Mouse (Mus musculus) regulatory T cell (primary cell): ENCODE data around the gene Prtn3.

ENCODE experiments used
- in situ Hi-C: fragments of 300-600 bp; cut with MboI, MseI; formaldehyde crosslinking; loops from one replicate; pipeline ENCODE4 v1.15.1; 2025; ENCODE audit warnings: high pct_unique_total_duplicates

Gene Prtn3

DNA sequence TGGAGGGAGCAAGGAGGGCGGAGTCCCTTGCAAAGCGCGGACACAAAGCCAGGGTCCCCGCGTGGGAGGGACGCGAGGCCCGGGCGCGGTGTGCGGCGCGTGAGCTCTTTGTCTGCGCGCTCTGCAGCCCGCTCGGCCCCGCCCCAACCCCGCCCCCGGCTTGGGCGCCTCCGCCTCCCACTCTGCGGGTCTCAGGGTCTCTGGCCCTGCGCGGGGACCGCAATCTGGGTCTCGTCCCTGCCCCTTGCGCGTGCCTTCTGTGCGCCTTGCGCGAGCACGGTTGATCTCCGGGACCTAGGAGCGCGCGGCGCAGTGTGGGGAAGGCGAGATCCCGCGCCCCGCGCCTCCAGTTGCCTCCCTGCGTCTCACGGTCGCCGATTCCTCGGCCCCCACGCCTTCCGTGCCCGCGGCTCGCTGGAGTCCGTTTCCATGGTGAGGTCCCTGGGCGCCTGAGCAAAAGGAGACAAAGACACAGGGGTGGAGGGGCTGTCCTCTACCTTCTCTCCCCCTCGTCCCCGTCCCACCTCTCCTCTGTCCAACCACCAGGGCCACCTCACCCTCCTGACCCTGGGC, at the start of gene Prtn3, which contains the start of gene Plppr3:
TSS of gene Prtn3 (plus strand) at position 187 of the 573 bp plus-strand sequence.
TSS of gene Plppr3 (minus strand) at position 345 of the 573 bp plus-strand sequence.
- in situ Hi-C loops, result no loop called here

DNA sequence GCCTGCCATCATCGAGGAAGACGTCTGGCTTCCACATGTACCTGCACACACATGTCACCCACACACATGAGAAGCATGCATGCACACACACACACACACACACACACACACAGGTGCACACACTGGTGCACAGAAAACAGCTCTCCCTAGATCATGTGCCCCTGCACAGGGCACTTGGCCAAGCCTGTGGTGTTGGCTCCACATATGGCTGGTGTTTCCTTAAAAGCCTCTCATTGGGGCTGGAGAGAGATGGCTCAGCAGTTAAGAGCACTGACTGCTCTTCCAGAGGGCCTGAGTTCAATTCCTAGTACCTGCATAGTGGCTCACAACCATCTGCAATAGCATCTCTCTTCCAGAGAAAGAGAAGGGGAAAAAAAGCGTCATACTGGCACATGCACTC, 42.7 kb upstream of the Prtn3 start:
- in situ Hi-C loops, result loop anchor here (5.0 kb wide), 1 partner anchor 91 kb away; the partner anchor contains the start of gene R3hdm4

DNA sequence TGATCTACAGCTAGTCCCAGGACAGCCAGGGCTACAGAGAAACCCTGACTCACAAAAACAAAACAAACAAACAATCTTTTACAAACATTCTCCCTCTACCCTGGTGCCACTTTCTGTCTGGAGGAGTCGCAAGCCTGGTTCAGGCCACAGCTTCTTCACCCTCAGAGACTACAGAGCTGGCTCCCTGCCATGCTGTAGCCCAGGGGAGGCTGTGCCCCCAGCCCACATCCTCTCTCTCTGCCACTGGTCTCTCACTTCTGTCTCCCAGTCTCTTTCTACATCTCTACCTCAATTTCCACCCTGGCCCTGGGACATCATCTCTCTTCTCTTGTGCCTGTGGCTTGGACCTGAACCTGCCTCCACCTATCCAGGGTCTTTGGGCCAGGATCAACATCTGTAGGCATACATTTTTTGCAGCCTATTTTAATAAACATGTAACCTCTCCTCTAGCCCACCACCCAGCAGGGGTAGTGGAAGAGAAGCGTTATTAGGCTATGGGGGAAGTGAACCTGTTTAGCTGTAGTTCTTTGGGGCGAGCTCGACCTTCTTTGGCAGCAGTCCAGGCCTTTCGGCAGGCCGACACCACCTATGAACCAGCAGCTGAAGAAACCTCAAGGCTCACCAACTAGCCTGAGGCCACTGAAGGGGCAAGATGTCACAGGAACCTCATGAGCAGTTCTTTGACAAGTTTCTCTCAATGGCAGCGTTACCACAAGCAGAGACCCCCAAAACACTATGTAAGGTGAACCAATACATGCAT, 42.1 kb upstream of the Prtn3 start:
- in situ Hi-C loops, result loop anchor here (5.0 kb wide), 1 partner anchor 90 kb away; the partner anchor contains the start of gene R3hdm4

DNA sequence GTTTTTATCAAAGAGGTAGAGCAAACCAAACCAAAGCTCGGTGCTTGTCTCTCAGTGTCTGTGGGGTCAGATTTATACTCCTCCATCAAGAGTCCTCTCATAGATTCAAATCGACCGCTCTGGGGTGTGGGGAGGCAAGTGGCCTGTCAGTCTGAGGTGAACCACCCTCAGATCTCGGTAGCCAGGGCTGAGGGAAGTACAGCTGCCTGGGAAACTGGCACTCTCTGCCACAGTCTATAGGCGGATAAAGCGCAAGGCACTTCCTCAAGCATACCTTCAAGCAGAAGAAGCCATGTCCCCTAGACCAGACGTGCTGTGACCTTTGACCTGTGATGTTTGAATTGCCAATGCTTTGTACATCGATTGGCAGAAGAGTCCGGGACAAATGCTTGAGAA, 41.5 kb upstream of the Prtn3 start:
- in situ Hi-C loops, result loop anchor here (5.0 kb wide), 1 partner anchor 90 kb away; the partner anchor contains the start of gene R3hdm4

DNA sequence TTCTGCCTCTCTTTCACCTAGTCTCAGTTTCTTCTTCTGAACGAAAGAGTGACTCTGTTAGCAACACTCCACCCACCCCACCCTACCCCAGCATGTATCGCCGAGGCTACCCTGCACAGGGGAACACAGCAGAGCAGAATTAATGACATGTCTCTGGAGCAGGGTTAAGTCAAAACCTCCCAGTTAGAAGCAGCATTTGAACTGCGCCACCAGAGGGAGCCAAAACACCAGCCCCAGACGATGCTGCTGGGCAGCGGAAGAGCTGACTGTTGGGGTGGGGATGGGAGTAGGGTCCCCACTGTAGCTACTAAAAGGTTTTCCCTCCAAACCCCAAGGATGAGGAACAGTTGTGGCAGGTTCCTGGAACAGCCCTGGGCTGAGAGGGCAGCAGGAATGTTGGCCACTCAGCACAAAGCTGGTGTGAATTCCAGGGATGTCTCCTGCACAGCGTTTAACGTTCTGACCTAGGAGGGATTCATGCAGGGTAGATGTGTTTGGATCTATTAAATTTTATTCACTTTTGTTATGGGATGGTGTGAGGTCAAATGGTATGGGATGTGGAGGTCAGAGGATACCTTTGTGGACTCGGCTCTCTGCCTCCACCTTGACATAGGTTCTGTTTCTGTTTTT, 39.4 kb upstream of the Prtn3 start:
- in situ Hi-C loops, result loop anchor here (5.0 kb wide), 1 partner anchor 87 kb away; the partner anchor contains the start of gene R3hdm4

DNA sequence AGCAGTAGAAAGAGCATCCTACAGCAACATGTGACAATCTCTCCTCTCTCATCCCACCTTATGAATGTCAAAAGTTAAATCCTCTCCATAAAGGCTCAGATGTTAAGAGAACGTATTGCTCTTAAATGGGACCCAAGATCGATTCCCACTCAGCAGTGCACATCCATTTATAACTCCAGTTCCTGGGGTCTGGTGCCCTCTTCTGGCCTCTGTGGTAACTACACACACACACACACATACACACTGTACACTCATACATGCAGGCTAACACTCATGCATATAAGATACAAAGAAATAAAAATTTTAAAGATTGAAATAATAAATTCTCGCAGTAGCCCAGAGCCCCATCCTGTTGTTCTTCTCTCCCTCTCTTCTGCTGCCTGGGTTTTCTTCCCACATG, 37.4 kb upstream of the Prtn3 start:
- in situ Hi-C loops, result no loop called here

DNA sequence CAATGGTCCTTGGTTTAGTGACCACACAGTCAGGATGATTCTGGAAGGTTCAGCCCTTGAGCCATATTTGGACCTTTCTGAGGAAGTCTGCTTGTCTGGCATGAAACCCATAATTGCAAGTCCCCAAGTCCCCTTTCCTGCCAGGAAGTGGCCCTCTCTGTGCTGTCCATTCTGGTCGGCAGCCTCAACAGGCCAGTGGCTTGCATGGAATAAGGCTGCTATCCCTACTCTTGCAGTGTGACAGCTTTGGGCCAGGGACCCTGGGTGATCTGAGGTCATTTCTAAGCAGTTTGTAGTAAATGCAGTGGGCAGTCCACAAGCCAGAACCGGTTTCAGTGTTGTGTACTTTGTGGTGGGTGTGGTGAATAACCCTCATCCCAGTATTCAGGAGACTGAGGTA, 36.1 kb upstream of the Prtn3 start:
- in situ Hi-C loops, result no loop called here

DNA sequence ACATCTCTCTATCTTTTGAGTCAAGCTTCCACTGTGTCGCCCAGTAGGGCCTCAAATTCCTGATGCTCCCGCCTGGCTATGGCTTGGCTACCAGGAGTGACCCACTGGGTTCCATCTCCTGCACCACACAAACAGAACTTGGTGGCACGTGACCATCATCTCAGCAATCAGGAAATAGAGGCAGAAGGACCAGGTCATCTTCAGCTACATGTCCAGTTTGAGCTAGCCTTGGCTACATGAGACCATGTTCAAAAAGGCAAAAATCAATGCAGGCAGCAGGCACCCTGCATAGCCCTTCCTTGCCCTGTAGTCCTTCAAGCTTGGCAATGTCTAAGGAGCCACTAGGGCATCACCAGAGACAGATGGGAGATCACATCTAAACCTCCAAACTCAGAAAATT, 34.2 kb upstream of the Prtn3 start:
- in situ Hi-C loops, result no loop called here

DNA sequence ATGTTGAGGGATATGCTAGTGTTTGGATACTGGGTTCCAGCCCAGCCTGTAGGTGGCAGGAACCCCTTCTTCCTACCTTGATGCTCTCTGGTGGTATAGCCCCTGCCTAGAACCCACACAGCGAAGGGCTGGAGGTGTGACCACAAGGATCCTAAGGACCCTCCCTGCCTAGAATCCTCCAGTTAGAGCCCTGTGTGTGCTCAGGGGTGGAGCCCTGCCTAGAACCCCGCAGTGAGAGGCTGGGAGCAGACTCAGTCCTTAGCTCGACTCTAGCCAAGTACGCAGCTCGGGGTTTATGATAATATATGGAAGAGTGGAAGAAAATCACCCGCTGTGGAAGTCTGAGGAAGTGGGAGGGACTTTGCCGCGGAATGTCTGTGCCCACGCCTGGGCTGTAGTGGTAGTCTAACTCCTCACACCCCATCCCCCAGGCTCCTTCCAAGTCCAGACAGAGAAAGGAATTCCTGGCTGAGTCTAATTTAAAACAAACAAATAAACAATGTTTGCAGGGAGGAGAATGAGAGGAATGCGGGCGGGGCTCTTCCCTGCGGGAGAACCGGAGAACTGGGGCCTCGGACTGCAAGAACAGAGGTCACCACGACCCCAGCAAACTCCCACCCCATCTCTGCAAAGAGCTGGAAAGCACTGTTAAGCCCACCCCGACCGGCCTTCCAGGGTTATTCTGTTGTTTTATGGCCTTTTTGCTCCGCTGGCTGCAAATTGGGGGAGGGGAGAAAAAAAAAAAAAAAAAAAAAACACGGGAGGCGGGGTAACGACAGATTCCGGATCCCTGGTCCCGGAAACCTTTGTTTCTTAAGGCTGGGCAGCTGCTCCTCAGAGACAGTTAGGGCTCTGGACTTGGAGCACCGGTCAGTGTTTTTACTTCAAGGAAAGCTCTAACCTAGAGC, 33.4 kb upstream of the Prtn3 start:
- in situ Hi-C loops, result no loop called here

DNA sequence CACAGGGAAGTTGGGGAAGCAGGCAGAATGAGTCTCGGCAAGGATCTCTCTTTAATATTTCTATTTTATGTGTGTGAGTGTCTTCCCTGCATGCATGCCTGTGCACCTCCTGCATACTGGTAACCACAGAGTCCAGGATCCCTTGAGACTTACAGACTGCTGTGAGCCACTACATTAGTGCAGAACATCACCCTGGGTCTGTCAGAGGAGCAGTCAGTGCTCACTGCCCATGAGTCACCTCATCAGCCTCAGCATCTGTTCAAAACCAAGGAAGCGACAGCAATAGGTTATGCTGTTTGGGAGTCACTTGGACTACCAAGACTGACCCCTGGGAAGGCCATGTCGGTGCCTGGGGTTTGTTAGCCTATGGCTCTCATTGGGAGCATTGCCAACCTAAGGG, 32.0 kb upstream of the Prtn3 start:
- in situ Hi-C loops, result no loop called here

DNA sequence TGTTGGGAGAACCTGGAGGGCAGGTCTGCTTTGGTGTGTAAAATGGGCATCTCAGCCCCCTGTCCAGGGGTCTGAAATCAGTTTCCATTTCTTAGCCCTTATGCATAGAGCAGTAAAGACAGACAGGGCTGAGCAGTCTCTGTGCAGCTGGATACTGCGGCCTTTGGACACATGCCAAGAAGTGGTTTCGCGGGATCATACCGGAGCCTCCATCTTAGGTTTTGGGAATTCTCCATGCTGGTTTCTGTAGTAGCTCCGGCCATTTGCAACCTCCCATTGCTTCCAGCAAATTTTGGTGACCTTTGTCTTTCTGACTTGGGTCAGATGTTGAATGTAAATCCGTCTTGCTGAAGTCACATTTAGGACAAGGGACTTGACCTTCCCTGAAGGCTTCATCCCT, 30.8 kb upstream of the Prtn3 start:
- in situ Hi-C loops, result no loop called here

DNA sequence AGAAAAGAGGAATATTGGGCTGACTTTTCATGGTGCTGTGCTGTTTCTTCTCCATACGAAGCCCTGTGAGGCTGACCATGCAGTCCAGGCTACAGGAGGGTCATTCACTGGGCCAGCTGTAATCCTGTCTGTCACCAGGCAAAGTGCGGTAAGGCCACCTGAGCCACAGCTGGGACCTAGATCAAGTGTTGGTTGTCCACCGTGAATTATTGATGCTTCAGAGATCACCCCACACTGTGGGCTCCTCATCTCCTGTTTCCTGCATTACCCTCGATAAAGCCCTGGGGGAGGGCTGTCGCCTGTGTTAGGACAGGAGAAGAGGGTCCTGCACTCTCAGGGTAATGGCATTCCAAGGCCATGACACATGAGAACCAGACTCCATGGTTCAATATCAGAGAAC, 27.7 kb upstream of the Prtn3 start:
- in situ Hi-C loops, result no loop called here

DNA sequence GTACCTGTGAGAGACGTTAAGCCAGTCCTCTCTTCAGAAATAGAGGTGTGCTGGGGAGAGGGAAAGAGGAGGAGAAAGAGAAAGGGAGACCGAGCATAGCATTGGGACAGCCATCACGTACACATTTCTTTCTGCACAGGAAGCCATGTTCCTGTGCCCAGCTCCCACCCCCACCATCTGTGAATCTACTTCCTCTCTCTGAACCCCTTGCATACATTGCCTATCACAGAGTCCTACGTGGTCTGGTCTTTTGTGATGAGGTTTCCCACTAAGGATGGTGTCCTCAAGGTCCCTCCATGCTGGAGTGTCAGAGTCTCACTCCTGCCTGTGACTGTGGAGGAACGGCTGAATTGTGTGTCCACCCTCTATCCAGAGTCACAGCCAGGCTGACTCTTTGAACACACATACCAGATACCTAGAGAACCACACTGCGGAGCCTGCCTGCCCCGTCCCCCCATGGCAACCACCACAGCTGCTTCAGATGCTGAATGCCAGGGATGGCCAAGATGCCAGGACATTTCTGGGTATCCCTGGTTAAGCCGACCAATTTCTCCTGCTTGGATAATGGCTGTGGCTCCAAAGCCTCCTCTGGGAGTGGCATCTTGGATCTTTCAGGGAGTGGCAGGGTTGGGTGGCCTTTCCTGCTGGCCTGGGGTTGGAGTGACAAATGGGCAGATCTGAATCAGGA, 24.2 kb upstream of the Prtn3 start:
- in situ Hi-C loops, result loop anchor here (10.0 kb wide), 1 partner anchor 1325 kb away; the partner anchor contains the start of gene Eef2

DNA sequence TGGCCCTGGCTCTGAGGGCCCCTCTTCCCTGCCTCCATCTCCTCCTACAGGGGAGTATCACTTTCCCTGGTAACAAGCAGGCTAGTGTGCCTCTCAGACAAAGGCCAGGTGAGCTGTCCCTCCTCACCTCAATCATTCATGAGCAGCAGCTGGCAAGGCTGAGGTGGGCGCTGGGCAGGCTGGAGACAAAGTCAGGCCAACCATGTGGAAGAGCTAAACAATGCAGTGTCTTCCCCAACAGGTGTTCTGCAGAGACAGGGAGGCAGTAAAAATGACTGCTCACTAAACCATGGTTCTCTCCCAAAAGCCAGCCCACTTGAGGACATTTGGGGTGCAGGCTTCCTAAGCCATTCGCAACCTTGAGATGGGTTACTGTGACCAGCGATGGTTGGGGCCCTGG, 22.6 kb upstream of the Prtn3 start:
- in situ Hi-C loops, result loop anchor here (10.0 kb wide), 1 partner anchor 1323 kb away; the partner anchor contains the start of gene Eef2

DNA sequence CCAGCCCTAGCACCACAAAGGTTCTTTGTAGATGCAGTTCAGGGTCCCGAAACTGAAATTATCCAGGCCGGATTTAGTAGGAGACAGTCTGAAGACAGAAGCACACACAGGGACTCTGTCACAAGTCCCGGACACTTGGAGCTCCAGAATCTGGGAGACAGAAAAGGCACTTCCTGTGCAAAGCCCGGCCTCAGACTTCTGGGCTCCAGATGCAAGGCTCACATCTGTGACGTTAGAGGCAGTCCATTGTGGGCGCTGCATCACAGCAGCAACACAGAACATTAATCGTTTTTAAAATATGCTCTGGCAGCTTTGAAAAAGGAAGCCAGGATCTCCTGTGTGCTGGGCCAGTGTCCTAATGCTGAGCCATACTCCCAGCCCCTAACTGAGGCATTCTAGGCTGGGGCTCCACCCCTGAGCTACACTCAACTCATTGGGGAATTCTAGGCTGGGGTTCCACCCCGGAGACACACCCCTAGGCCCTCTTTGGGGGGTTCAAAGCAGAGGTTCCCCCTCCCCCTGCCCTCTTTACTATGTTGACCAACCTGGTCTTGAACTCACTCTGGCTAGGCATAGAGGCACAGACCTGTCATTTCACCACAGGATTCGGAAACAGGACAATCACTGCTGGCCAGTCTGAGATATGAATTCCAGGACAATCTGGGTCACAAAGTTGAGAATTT, 22.0 kb upstream of the Prtn3 start:
- in situ Hi-C loops, result loop anchor here (10.0 kb wide), 1 partner anchor 1323 kb away; the partner anchor contains the start of gene Eef2

DNA sequence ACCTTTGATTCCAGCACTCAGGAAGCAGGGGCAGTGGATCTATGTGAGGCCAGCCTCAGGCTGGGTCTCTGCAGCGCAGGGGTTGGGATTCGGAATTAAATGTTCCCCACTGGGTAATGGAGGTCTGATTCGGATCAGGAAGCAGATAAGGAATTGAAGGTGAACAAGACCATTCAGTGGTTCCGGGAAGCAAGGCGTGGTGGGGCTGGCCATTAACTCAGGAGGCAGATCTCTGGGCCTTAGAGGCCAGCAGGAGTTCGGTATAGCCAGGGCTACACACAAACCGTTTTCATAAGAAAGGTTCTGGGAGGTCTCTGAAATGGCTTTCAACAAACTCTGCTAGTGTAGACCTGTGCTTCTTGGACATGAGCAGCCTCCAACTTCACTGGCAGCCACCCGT, 21.4 kb upstream of the Prtn3 start:
- in situ Hi-C loops, result loop anchor here (10.0 kb wide), 1 partner anchor 1322 kb away; the partner anchor contains the start of gene Eef2

DNA sequence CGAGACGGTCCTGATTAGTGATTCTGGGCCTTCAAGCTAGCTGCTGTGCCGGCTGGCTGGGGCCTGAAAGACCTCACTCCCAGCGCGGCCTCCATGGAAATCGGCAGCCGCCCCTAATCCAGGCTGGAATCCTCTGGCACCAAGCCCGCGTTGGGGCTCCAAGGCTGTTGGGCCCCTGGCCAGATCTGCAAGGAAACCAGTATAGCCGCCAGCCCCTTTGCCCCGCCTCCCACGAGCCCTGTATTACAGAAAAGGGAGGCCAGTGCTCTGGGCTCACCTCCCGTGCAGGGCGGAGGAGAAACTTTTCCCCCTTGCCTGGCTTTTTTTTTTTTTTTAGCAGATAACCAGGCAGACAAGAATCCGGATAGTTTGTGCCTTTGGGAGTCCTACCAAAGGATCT, 20.9 kb upstream of the Prtn3 start:
- in situ Hi-C loops, result loop anchor here (10.0 kb wide), 1 partner anchor 1321 kb away; the partner anchor contains the start of gene Eef2

DNA sequence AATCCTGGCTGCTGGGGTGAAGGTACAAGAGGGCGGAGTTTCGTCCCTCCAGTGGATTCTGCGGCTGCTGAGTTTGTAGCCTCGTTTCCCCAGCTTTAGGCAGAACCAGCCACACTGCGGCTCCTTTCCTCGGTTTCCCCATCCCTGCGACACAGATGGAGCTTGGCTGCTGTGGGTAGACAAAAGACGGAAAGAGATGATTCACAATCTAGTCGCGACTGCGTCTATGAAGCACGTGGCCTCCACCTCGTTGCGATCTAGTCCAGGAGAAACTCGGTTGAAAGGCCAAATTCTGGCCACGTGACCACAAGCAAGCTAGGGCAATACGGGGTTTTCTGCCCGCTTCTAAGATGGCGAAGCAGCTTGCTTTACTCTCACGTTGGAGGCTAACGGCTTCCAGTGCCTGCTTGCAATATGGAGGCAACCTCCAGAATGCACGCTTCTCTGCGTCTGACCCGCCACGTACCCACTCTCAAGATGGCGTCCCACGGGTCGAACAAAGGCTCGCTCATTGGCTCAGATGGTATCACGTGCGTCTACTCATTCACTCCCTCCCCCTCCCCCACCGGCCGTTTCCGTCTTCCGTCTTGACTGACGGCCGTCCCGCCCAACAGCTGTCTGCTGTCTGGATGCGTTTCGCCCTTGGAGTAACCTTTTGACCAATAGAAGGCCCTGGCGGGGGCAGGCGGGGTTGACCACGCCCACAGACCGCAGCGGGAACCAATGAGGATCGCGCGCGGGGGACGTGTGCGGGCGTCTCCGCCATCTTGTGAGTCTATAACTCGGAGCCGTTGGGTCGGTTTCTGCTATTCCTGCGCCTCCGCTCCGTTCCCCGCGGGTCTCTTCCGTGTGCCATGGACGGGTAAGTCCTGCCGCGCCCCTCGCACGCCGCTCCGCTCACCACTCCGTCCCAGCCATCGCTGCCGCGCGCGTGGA, 20.1 kb upstream of the Prtn3 start, which contains the start of gene Ptbp1:
TSS of gene Ptbp1 (plus strand) at position 568 of the 936 bp plus-strand sequence.
- in situ Hi-C loops, result loop anchor here (10.0 kb wide), 1 partner anchor 1321 kb away; the partner anchor contains the start of gene Eef2
